Mouse (Mus musculus) bone marrow macrophage, adult 2 months (primary cell): Measurements from ENCODE around the gene Syngr2.

Experiments used
- CTCF ChIP-seq: IDR thresholded peaks from 2 replicates; pipeline ENCODE4 v1.5.1; 2012; ENCODE audit warnings: low read depth, mild to moderate bottlenecking, low read length, moderate library complexity
- POLR2A ChIP-seq: IDR thresholded peaks from 2 replicates; pipeline ENCODE4 v1.6.1; 2012; ENCODE audit warnings: mild to moderate bottlenecking, low read depth, low read length, borderline replicate concordance

DNA sequence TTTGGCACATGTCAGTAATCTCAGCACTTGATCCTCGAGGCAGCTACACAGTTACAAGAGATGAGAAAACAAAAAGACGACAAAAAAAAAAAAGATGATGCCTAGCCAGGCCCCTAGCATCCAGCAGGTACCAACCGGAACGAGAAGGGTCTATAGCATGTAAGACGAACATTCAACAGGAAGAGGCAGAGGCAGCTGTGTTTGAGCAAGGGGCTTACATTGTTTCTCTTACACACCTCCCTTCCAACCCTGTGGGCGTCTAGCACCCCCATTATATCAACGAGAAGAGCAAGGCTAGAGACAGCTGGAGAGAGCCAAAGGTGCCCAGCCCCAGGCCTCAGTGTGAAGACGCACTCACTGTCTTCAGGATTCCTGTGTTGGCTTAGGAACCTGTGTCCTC is 17.4 kb downstream of the Syngr2 start:
- no peak for TF ChIP-seq POLR2A
- no peak for TF ChIP-seq CTCF
